Mouse (Mus musculus) G1E (cell line): Measurements from ENCODE around the gene Fer. TPM values are rescaled to one million over a fixed set of nuclear protein-coding genes. Genes with fewer than 3 reads are reported as not detected.
"Not testable (repeated sequence)": the region's sequence is repeated elsewhere in the genome, so short reads cannot be mapped to it uniquely, and the experiment has no call there.

Experiments
- ATAC-seq: 2 replicates; pipeline ENCODE4 v1.8.0; 2016; ENCODE audit warnings: mild to moderate bottlenecking; ENCODE audit not compliant: insufficient number of reproducible peaks, poor library complexity, low FRiP score, severe bottlenecking; ENCODE audit errors: extremely low read depth
- DNase-seq: peaks from one replicate; pipeline ENCODE4 v3.0.0; 2012; ENCODE audit warnings: low spot score
- H3K27me3 ChIP-seq: 2 replicates; pipeline ENCODE4 v1.6.1; 2012; ENCODE audit warnings: mild to moderate bottlenecking, low read length, inconsistent platforms; ENCODE audit not compliant: insufficient read depth
- H3K36me3 ChIP-seq: replicated peaks from 2 replicates; pipeline ENCODE3; 2012; ENCODE audit warnings: mild to moderate bottlenecking, inconsistent platforms
- H3K4me1 ChIP-seq: 2 replicates; pipeline ENCODE4 v1.6.1; 2012; ENCODE audit warnings: low read depth, low read length, inconsistent platforms, mixed read lengths; ENCODE audit not compliant: insufficient read depth
- H3K4me3 ChIP-seq: 2 replicates; pipeline ENCODE4 v1.5.1; 2012; ENCODE audit warnings: low read depth, mild to moderate bottlenecking, inconsistent platforms, low read length, moderate library complexity, mixed read lengths
- H3K9me3 ChIP-seq: replicated peaks from 2 replicates; pipeline ENCODE4 v1.6.1; 2012; ENCODE audit warnings: inconsistent platforms
- CTCF ChIP-seq: IDR thresholded peaks from 2 replicates; pipeline ENCODE4 v1.5.1; 2012; ENCODE audit warnings: low read depth, low read length, inconsistent platforms, mixed read lengths
- GATA1 ChIP-seq: IDR thresholded peaks from 2 replicates; pipeline ENCODE4 v1.6.1; 2012; ENCODE audit warnings: borderline replicate concordance, low read length, inconsistent platforms, mixed read lengths
- GATA2 ChIP-seq: IDR thresholded peaks from 2 replicates; pipeline ENCODE4 v1.6.1; 2012; ENCODE audit warnings: low read depth, low read length, inconsistent platforms, borderline replicate concordance
- POLR2AphosphoS5 ChIP-seq: IDR thresholded peaks from 2 replicates; pipeline ENCODE4 v1.6.1; 2012; ENCODE audit warnings: low read depth, low read length, inconsistent platforms; ENCODE audit not compliant: insufficient replicate concordance
- TAL1 ChIP-seq: conservative IDR thresholded peaks from 2 replicates; pipeline ENCODE4 v1.6.1; 2012; ENCODE audit warnings: low read depth, low read length, inconsistent platforms, mixed read lengths
- polyA plus RNA-seq: library from polyadenylated mRNA; stranded (reverse); fragments of >175 nt; gene quantifications from 2 replicates; pipeline ENCODE4 v1.2.3, GENCODE M21; 2012
- total RNA-seq, 2 experiments: library from RNA; stranded (forward) in 1 of 2; stranded (reverse) in 1 of 2; fragments of 200-1000 nt in 1 of 2; fragments of >200 nt in 1 of 2; fragmentation: Nextera tagmentation in 1 of 2; gene quantifications; 2 replicates each; pipeline ENCODE4 v1.2.3; 2014 to 2017

Gene Fer
- total and polyA plus RNA-seq, 3 experiments = 1.9 to 39.8 (median 27.9) TPM

- Histone ChIP-seq H3K27me3 (no peaks in the 10 kb centered on the region), H3K4me1 (no peaks in the 10 kb centered on the region), H3K4me3 (no peak overlapping the region), H3K36me3 (no peaks in the 10 kb centered on the region), H3K9me3 (no peaks in the 10 kb centered on the region; the same call in 1 of the 2 replicates)
- DNase-seq = no peak
- TF ChIP-seq GATA2 (no peak), POLR2AphosphoS5 (no peak), CTCF (no peak), GATA1 (no peak), TAL1 (no peak)
- no peak for ATAC-seq
These were observed 20.6 kb upstream of the Fer start for GRCm38 (mm10) chr17:63842226-63842625.

GRCm38 (mm10) chr17:63844936-63845335 lies 17.9 kb upstream of the Fer start:
- Histone ChIP-seq H3K27me3 (no peaks in the 10 kb centered on the region), H3K9me3 (no peaks in the 10 kb centered on the region), H3K36me3 (no peaks in the 10 kb centered on the region), H3K4me3 (no peak overlapping the region), H3K4me1 (peaks cover 2% of the 10 kb centered on the region; the same call in 1 of the 2 replicates)
- DNase-seq = no peak
- TF ChIP-seq GATA2 (no peak), TAL1 (no peak), CTCF (no peak), GATA1 (no peak), POLR2AphosphoS5 (no peak)
- ATAC-seq = no peak

DNA sequence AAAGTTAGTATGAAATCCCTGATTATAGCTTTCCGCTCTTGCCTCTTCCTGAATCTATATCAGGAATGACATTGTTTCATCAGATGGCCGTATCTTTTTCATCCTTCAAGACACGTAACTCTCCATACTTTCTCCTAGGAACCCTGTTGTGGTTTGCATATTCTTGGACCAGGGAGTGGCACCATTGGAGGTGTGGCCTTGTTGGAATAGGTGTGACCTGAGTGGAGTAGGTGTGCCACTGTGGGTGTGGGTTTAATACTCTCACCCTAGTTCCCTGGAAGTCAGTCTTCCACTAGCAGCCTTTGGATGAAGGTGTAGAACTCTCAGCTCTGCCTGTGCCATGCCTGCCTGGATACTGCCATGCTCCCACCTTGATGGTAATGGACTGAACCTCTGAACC lies 17.1 kb upstream of the Fer start:
- ATAC-seq, H3K27me3 ChIP-seq: not testable (repeated sequence)

DNA sequence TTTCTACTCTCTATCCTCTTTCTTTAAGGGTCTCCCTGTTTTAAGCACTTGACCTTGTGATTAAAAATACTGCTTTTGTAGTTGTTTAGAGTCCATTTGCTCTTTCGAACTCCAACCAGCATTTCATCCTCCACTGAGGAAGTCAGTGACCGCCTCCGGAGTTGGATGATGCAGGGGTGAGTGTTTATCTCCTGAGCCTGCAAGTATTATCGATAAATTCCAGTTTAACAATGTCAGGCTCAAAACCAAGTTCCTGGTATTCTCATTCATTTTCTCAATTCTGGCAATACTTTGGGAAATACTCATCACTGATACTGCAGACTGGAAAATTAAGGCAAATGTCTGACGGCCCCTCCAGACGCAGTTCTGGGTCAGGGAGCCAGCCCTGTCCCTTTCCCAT lies 13.7 kb upstream of the Fer start:
- Histone ChIP-seq H3K9me3 (no peaks in the 10 kb centered on the region), H3K36me3 (no peaks in the 10 kb centered on the region), H3K27me3 (no peaks in the 10 kb centered on the region), H3K4me3 (peak overlapping the region; percentile 73), H3K4me1 (peaks cover 2% of the 10 kb centered on the region; the same call in 1 of the 2 replicates)
- no peak for DNase-seq
- no peak for TF ChIP-seq GATA2
- no peak for TF ChIP-seq GATA1
- no peak for TF ChIP-seq POLR2AphosphoS5
- no peak for TF ChIP-seq CTCF
- no peak for TF ChIP-seq TAL1
- no peak for ATAC-seq

More for the DNA sequence above, 17.1 kb upstream of the Fer start:
- not testable (repeated sequence) for H3K9me3 ChIP-seq, H3K4me1 ChIP-seq, DNase-seq, H3K36me3 ChIP-seq, H3K4me3 ChIP-seq

GRCm38 (mm10) chr17:63849566-63849965 lies 13.3 kb upstream of the Fer start:
- peak overlapping the region; percentile 73 for H3K4me3 ChIP-seq
- H3K27me3 ChIP-seq = no peaks in the 10 kb centered on the region
- ATAC-seq (peak; percentile 95), DNase-seq (peak; percentile 65)
- no peak for TF ChIP-seq TAL1
- no peak for TF ChIP-seq GATA2
- no peak for TF ChIP-seq CTCF
- no peak for TF ChIP-seq GATA1
- no peak for TF ChIP-seq POLR2AphosphoS5
- no peaks in the 10 kb centered on the region for H3K36me3 ChIP-seq
- H3K4me1 ChIP-seq = peaks cover 2% of the 10 kb centered on the region; the same call in 1 of the 2 replicates
- H3K9me3 ChIP-seq = no peaks in the 10 kb centered on the region

- Histone ChIP-seq H3K27me3 (no peaks in the 10 kb centered on the region), H3K4me3 (no peak overlapping the region; the same call in 1 of the 2 replicates), H3K9me3 (no peaks in the 10 kb centered on the region), H3K36me3 (no peaks in the 10 kb centered on the region), H3K4me1 (peaks cover 2% of the 10 kb centered on the region; the same call in 1 of the 2 replicates)
- DNase-seq (no peak), ATAC-seq (no peak)
- TF ChIP-seq GATA1 = no peak
- TF ChIP-seq TAL1 = no peak
- no peak for TF ChIP-seq CTCF
These were observed 12.8 kb upstream of the Fer start for GRCm38 (mm10) chr17:63850016-63850415.

DNA sequence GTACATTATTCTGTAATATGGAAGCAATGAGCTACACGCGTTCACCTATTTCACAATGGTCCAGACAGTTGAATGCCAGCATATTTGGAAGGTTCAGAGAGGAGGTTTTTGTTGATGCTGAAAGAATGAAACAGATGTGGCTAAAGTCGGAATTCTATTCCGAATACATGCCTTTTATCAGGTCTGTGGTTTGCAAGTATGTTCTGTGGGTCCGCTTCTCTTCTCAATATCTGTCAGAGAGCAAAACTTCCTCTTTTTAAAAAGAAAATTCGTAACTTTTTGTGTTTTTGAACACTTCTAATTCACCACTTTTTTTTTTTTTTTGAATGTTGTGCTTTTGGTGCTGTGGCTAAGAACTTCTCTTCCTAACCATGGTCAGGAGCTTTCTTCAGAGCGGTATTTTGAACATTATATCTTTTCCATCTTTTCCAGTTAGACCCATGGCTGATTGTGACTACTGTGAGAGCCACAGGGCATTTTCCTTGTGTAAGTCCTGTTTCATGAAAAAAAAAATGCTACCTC lies 5.8 kb upstream of the Fer start:
- 0 out of 2 replicates have a peak, but pooled peaks have one; percentile 11 for ATAC-seq
- Histone ChIP-seq H3K27me3 (no peaks in the 10 kb centered on the region), H3K4me1 (peaks cover 10% of the 10 kb centered on the region), H3K36me3 (no peaks in the 10 kb centered on the region), H3K9me3 (no peaks in the 10 kb centered on the region), H3K4me3 (no peak overlapping the region)
- TF ChIP-seq CTCF (no peak), POLR2AphosphoS5 (no peak), TAL1 (no peak), GATA2 (no peak), GATA1 (no peak)
- no peak for DNase-seq
